Mouse (Mus musculus) gastrocnemius, adult 8-10 months (tissue): ENCODE results near the gene Hs3st5. TPM values are rescaled to one million over a fixed set of nuclear protein-coding genes. Genes with fewer than 3 reads are reported as not detected.
"Not testable (repeated sequence)": the region's sequence is repeated elsewhere in the genome, so short reads cannot be mapped to it uniquely, and the experiment has no call there.

Source experiments
- DNase-seq, 2 experiments: peaks; one replicate each; pipeline ENCODE4 v3.0.0; 2022; ENCODE audit warnings: low spot score in 2 of 2
- total RNA-seq, 4 experiments: library from RNA; stranded (reverse); gene quantifications; 2 replicates each; pipeline ENCODE4 v1.2.4; 2022

Gene Hs3st5
- total RNA-seq, 4 experiments from 2014 or later: 4.5 to 8.3 (median 7.5) TPM

GRCm38 (mm10) chr10:36556128-36556527, 49.5 kb downstream of the Hs3st5 start:
- DNase-seq: no peak

- no peak for DNase-seq
Observed at GRCm38 (mm10) chr10:36557673-36558072, 51.1 kb downstream of the Hs3st5 start.

- DNase-seq: no peak
Observed at GRCm38 (mm10) chr10:36558736-36559135, 52.1 kb downstream of the Hs3st5 start.

GRCm38 (mm10) chr10:36567258-36567657, 60.6 kb downstream of the Hs3st5 start:
- DNase-seq: no peak

GRCm38 (mm10) chr10:36572540-36572939, 65.9 kb downstream of the Hs3st5 start:
- no peak for DNase-seq

GRCm38 (mm10) chr10:36578375-36579145, 71.9 kb downstream of the Hs3st5 start:
- no peak for DNase-seq

- DNase-seq: no peak
Observed at GRCm38 (mm10) chr10:36610400-36610799, 103.8 kb downstream of the Hs3st5 start.

GRCm38 (mm10) chr10:36611415-36611814, 104.8 kb downstream of the Hs3st5 start:
- DNase-seq: not testable (repeated sequence)

- no peak for DNase-seq
Observed at GRCm38 (mm10) chr10:36623037-36623436, 116.4 kb downstream of the Hs3st5 start.

- DNase-seq: peak; percentile 24 to 47
Observed at GRCm38 (mm10) chr10:36627952-36628351, 121.3 kb downstream of the Hs3st5 start.

- no peak for DNase-seq
Observed at GRCm38 (mm10) chr10:36631746-36632145, 125.1 kb downstream of the Hs3st5 start.

- no peak for DNase-seq
Observed at GRCm38 (mm10) chr10:36650653-36651052, 144.0 kb downstream of the Hs3st5 start.

- DNase-seq: no peak
Observed at GRCm38 (mm10) chr10:36713974-36714373, 207.4 kb downstream of the Hs3st5 start.

GRCm38 (mm10) chr10:36726239-36726638, 219.6 kb downstream of the Hs3st5 start:
- no peak for DNase-seq

GRCm38 (mm10) chr10:36729361-36730098, 222.9 kb downstream of the Hs3st5 start:
- DNase-seq: no peak

GRCm38 (mm10) chr10:36739375-36739774, 232.8 kb downstream of the Hs3st5 start:
- no peak for DNase-seq

GRCm38 (mm10) chr10:36750021-36750420, 243.4 kb downstream of the Hs3st5 start:
- DNase-seq: no peak

GRCm38 (mm10) chr10:36754471-36754870, 247.9 kb downstream of the Hs3st5 start:
- DNase-seq: no peak

GRCm38 (mm10) chr10:36773595-36773994, 267.0 kb downstream of the Hs3st5 start:
- DNase-seq: no peak

- no peak for DNase-seq
Observed at GRCm38 (mm10) chr10:36774898-36775297, 268.3 kb downstream of the Hs3st5 start.

- DNase-seq: no peak
Observed at GRCm38 (mm10) chr10:36781641-36782040, 275.0 kb downstream of the Hs3st5 start.

- no peak for DNase-seq
Observed at GRCm38 (mm10) chr10:36786970-36787369, 280.4 kb downstream of the Hs3st5 start.

- no peak for DNase-seq
Observed at GRCm38 (mm10) chr10:36791771-36792170, 285.2 kb downstream of the Hs3st5 start.
